Mouse (Mus musculus) intestine, embryonic 15.5 days (tissue): ENCODE measurements around the gene Akap5. TPM values are rescaled to one million over a fixed set of nuclear protein-coding genes. Genes with fewer than 3 reads are reported as not detected.
A peak's percentile ranks its signal among the peaks of the same experiment; 100 is the strongest.

ENCODE experiments used
- ATAC-seq: fragments of 200-750 bp; cut with Nextera tagmentation; 2 replicates; pipeline ENCODE4 v1.8.0; 2017; ENCODE audit warnings: moderate TSS enrichment, moderate library complexity
- H3K27ac ChIP-seq: fragments of 300-500 bp; sonication (generic); 2 replicates; pipeline ENCODE4 v1.5.1; 2015; ENCODE audit warnings: mild to moderate bottlenecking, inconsistent platforms
- H3K27me3 ChIP-seq: fragments of 300-500 bp; sonication (generic); replicated peaks from 2 replicates; pipeline ENCODE4 v1.6.1; 2015; ENCODE audit warnings: inconsistent platforms
- H3K36me3 ChIP-seq: fragments of 300-500 bp; sonication (generic); 2 replicates; pipeline ENCODE4 v1.6.1; 2015; ENCODE audit warnings: inconsistent platforms
- H3K4me1 ChIP-seq: fragments of 300-500 bp; sonication (generic); replicated peaks from 2 replicates; pipeline ENCODE4 v1.6.1; 2015; ENCODE audit warnings: inconsistent platforms
- H3K4me2 ChIP-seq: fragments of 300-500 bp; sonication (generic); replicated peaks from 2 replicates; pipeline ENCODE4 v1.6.1; 2015; ENCODE audit warnings: mild to moderate bottlenecking, inconsistent platforms
- H3K4me3 ChIP-seq: fragments of 300-500 bp; sonication (generic); replicated peaks from 2 replicates; pipeline ENCODE4 v1.5.1; 2015; ENCODE audit warnings: inconsistent platforms
- H3K9ac ChIP-seq: fragments of 300-500 bp; sonication (generic); 2 replicates; pipeline ENCODE4 v1.6.1; 2015; ENCODE audit warnings: inconsistent platforms
- H3K9me3 ChIP-seq: fragments of 300-500 bp; sonication (generic); 2 replicates; pipeline ENCODE4 v1.6.1; 2016; ENCODE audit warnings: inconsistent platforms
- WGBS: fragments of 180-500 bp; shearing (Covaris S2); methylation state at CpG from one replicate; pipeline ENCODE4 v1.1.7; 2015; 5-methylcytosine and 5-hydroxymethylcytosine counted together
- polyA plus RNA-seq: library from polyadenylated mRNA; unstranded; fragments of >200 nt; fragmentation: Nextera tagmentation; extraction: Ambion mirVana; gene quantifications from 2 replicates; pipeline ENCODE4 v1.2.1, GENCODE M21; 2015

The Akap5 gene
- polyA plus RNA-seq, 1 experiment from 2014 or later = 2.7 TPM

DNA sequence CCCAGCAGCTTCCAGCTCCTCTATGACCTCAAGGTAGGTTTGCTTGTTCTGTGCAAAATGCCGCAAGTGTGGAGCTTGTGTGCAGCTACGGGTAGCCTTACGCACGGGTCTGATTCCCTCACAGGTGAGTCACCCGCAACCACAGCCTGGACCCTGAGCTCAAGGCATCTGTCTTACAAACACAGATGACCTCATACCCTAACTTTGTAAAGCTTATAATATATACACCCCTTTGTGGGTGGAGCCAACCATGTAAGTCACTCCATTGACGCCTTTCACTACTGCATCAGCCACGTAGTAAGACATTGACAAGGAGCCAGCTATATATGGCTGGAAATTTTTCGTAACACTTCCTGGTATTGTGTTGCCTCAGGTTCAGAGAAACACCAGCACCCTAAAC lies 12.7 kb upstream of the Akap5 start:
- H3K4me3 ChIP-seq = no peak overlapping the region
- 0 out of 2 replicates have a peak overlapping the region, but pooled peaks have one; percentile 20 for H3K27ac ChIP-seq
- peak; percentile 50 for ATAC-seq
- no peak overlapping the region for H3K4me2 ChIP-seq
- H3K27me3 ChIP-seq = no peaks in the 10 kb centered on the region
- H3K36me3 ChIP-seq = no peaks in the 10 kb centered on the region
- peaks cover 8% of the 10 kb centered on the region; the same call in 1 of the 2 replicates for H3K4me1 ChIP-seq
- no peaks in the 10 kb centered on the region for H3K9me3 ChIP-seq
- 75% methylated on average over 8 of the region's 8 CpGs for WGBS
- H3K9ac ChIP-seq = no peak overlapping the region

DNA sequence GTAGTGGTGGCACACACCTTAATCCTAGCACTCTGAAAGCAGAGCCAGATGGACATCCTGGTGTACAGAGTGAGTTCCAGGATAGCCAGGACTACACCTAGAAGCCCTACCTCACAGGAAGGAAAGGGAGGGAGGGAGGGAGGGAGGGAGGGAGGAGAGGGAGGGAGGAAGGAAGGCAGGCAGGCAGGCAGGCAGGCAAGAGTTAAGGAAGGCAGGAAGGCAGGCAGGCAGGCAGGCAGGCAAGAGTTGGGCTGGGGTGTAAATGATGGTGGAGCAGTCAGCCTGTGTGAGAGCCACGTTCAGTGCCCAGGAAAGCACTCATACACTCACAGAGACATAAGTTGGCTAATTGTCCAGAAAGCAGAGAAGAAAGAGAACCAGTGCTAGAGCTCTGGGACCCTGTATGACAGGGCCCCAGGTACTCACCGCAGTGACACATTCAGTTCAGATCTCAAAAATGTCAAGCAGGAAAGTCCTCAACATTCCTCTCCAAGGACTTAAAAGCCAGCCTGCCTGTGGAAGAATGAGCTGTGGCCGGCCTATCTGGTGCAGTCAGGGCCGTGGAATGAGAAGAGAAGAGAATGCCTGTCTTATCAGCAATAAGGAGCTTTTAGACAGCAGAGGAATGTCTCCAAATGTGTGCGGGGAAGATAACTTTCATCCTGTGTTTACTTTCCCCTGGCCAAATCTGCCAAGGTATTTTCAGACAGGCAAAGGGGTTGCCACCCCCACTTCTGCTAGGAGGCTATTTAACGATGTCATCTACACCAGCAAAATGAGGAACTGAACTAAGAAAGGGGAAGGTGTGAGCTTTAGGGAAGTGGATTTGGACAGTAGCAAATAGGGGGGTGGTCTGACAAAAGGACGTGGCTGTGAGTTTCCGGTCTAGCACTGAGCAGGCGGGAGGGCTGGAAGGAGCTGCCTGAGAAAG lies 6.1 kb upstream of the Akap5 start:
- Histone ChIP-seq H3K27ac (peak overlapping the region; percentile 36; the same call in 1 of the 2 replicates), H3K27me3 (no peaks in the 10 kb centered on the region), H3K4me1 (no peaks in the 10 kb centered on the region), H3K36me3 (0 out of 2 replicates have a peak, but pooled peaks cover 4% of the 10 kb centered on the region), H3K9me3 (no peaks in the 10 kb centered on the region), H3K4me3 (no peak overlapping the region), H3K4me2 (no peak overlapping the region), H3K9ac (no peak overlapping the region)
- 28% methylated on average over 9 of the region's 9 CpGs for WGBS
- peak; percentile 57 for ATAC-seq

DNA sequence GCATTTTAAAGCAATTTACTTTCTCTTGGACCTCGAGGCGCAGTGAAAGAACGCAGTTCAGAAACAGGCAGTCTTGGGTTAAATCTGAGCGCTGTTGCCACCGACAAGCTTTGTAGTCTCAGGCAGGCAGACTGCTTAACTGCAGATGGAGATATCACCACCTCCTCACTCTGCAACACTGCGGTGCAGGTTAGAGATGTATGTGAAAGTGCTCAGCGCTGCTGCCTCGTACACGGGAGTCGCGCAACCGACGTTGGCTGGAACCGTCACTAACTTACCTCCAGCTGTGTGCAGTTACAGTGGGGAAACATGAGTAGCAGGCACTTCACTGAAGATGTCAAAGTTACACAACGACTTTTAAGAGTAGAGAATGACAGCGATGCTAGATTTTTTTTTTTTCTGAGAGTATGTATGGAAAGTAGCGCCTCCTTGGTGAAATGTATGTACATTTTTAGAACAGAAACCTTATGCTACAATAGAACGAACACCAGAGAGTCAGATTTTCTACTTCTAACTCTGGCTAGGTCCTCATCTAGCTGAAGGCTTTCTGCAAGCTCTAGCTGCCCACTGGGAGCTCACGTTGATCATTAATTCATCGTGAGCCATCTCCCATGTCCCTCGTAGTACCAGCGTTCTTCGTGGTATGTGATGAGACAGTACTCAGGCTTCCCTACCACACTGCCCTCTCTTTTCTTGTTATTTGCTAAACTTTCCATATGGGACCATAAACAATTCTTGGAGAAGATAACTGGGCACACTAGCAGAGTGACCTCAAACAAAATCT lies 1.9 kb downstream of the Akap5 start:
- WGBS = 90% methylated on average over 23 of the region's 23 CpGs

DNA sequence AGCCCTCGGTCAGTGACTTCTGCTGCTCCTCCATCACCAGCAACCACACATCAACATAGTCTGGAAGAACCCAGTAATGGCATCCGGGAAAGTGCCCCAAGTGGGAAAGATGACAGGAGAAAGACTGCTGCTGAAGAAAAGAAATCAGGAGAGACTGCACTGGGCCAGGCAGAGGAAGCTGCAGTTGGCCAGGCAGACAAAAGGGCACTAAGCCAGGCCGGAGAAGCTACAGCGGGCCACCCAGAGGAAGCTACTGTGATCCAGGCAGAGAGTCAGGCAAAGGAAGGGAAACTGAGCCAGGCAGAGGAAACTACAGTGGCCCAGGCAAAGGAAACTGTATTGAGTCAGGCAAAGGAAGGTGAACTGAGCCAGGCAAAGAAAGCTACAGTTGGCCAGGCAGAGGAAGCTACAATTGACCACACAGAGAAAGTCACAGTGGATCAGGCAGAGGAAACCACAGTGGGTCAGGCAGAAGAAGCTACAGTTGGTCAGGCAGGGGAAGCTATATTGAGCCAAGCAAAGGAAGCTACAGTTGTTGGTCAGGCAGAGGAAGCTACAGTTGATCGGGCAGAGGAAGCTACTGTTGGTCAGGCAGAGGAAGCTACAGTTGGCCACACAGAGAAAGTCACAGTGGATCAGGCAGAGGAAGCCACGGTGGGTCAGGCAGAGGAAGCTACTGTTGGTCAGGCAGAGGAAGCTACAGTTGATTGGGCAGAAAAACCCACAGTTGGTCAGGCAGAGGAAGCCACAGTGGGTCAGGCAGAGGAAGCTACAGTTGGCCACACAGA lies 4.1 kb downstream of the Akap5 start:
- Histone ChIP-seq H3K36me3 (no peaks in the 10 kb centered on the region), H3K4me1 (0 out of 2 replicates have a peak, but pooled peaks cover 3% of the 10 kb centered on the region), H3K9me3 (no peaks in the 10 kb centered on the region), H3K4me3 (no peak overlapping the region), H3K27me3 (no peaks in the 10 kb centered on the region), H3K27ac (no peak overlapping the region), H3K9ac (no peak overlapping the region), H3K4me2 (no peak overlapping the region)
- WGBS = 85% methylated on average over 6 of the region's 6 CpGs
- no peak for ATAC-seq

More for the DNA sequence above, 1.9 kb downstream of the Akap5 start:
- ATAC-seq = no peak
- Histone ChIP-seq H3K9me3 (no peaks in the 10 kb centered on the region), H3K27ac (no peak overlapping the region), H3K4me1 (0 out of 2 replicates have a peak, but pooled peaks cover 3% of the 10 kb centered on the region), H3K36me3 (no peaks in the 10 kb centered on the region), H3K27me3 (no peaks in the 10 kb centered on the region), H3K9ac (no peak overlapping the region), H3K4me3 (no peak overlapping the region), H3K4me2 (no peak overlapping the region)

DNA sequence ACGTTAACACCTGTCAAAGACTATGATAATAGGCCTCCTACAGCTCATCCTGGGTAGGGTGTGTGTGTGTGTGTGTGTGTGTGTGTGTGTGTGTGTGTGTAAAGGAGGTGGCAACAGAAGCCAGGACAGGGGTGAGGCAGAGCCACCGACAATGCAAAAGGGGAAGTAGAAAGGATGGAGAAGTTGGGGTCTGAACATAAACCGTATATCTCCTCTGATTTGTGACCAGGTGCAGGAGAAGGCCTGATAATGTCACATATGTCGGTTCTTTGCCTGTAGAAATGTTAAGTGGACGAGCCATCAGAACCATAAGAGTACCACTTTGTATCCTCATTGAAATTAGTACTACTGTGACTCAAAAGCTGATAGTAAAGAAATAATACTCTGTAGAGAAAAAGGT lies 9.0 kb downstream of the Akap5 start:
- Histone ChIP-seq H3K27ac (no peak overlapping the region), H3K4me3 (no peak overlapping the region), H3K9ac (no peak overlapping the region), H3K9me3 (no peaks in the 10 kb centered on the region), H3K4me2 (no peak overlapping the region), H3K36me3 (no peaks in the 10 kb centered on the region), H3K27me3 (no peaks in the 10 kb centered on the region), H3K4me1 (no peaks in the 10 kb centered on the region)
- WGBS = 93% methylated on average over 5 of the region's 5 CpGs
- no peak for ATAC-seq

DNA sequence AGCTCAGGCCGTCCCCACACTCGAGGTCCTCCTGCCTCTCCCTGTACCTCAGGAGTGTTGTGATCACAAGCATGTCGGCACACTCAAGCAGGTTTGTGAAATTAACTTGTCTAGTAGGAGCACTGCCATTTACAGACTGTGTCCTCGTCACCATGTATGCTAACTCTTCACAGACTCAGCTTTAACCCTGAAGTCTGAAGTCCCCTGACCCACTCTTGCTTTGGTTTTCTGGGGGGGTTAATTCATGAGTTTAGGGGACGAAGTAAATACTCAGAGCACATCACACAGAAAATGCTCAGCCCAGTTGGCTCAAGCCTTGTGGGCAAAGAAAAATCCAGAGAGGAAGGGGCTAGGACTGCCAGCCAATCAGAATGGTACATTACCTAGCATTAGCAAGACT lies 10.9 kb downstream of the Akap5 start:
- ATAC-seq = no peak
- WGBS = 82% methylated on average over 5 of the region's 5 CpGs

DNA sequence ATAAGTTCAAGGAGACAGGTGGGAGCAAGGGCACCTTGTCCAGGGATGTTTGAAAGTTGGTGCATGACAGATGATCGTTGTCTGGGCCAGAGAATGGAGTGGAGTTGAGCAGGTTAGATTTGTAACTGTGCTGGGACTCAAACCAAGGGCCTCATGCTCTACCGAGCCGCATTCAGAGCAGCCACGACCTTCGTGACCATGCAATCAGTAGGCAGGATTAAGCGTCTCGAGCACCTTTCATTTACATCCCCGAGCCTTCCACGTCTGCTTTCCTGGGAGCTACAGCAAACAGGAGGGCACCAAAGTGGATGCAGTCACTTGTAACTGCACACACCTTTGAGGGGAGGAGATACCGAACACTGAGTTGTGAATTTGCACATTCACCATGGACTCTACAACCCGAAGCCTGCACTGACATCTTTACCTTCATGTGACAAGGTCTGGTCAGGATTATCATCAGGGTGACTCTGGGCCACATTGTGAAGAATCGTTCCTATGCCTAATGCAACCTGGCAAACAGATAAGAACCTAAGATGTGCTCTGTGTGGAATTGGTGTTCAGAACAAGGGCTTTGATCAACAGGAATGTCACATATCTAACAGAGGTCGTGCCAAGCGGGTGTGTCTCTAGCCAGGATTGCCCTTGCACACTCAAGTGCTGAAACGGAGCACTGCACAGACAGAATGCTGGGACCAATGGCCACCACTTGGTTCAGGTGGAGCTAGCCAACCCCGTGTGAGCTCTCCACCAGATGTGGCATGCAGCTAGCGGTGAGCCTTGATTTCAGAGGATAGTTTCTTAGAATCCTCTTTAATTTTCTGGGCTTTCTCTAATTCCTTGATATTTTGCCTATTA lies 11.6 kb downstream of the Akap5 start:
- Histone ChIP-seq H3K9ac (no peak overlapping the region), H3K4me3 (no peak overlapping the region), H3K4me2 (no peak overlapping the region), H3K36me3 (no peaks in the 10 kb centered on the region), H3K27me3 (no peaks in the 10 kb centered on the region), H3K9me3 (no peaks in the 10 kb centered on the region), H3K4me1 (no peaks in the 10 kb centered on the region), H3K27ac (no peak overlapping the region)
- WGBS = 72% methylated on average over 17 of the region's 17 CpGs
- no peak for ATAC-seq

More for the DNA sequence above, 10.9 kb downstream of the Akap5 start:
- no peaks in the 10 kb centered on the region for H3K27me3 ChIP-seq
- H3K27ac ChIP-seq = no peak overlapping the region
- no peaks in the 10 kb centered on the region for H3K9me3 ChIP-seq
- no peak overlapping the region for H3K4me3 ChIP-seq
- H3K4me1 ChIP-seq = no peaks in the 10 kb centered on the region
- no peak overlapping the region for H3K4me2 ChIP-seq
- H3K9ac ChIP-seq = no peak overlapping the region
- no peaks in the 10 kb centered on the region for H3K36me3 ChIP-seq

DNA sequence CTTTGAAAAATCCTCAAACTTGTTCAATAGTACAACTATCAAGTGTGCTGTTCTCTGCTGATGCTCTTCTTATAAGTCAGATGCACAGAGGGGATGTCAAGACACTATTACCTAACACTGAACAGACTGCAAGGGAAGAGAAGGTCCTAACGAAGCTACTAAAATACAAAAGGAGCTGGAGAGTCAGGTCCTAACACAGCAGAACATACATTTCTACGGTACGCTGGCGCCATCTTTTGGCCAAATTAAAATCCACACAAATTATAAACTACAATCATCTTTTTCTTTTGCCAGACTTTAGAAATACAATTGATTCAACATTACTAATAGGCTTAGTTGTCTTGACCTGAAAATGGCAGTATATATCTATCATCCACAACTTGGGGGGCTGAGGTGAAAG lies 16.4 kb downstream of the Akap5 start:
- no peak overlapping the region for H3K27ac ChIP-seq
- 3% methylated on average over 4 of the region's 4 CpGs for WGBS
- H3K4me3 ChIP-seq = no peak overlapping the region
- no peaks in the 10 kb centered on the region for H3K27me3 ChIP-seq
- H3K36me3 ChIP-seq = no peaks in the 10 kb centered on the region
- H3K9me3 ChIP-seq = no peaks in the 10 kb centered on the region
- H3K4me2 ChIP-seq = no peak overlapping the region
- no peaks in the 10 kb centered on the region for H3K4me1 ChIP-seq
- no peak overlapping the region for H3K9ac ChIP-seq
- ATAC-seq = no peak

DNA sequence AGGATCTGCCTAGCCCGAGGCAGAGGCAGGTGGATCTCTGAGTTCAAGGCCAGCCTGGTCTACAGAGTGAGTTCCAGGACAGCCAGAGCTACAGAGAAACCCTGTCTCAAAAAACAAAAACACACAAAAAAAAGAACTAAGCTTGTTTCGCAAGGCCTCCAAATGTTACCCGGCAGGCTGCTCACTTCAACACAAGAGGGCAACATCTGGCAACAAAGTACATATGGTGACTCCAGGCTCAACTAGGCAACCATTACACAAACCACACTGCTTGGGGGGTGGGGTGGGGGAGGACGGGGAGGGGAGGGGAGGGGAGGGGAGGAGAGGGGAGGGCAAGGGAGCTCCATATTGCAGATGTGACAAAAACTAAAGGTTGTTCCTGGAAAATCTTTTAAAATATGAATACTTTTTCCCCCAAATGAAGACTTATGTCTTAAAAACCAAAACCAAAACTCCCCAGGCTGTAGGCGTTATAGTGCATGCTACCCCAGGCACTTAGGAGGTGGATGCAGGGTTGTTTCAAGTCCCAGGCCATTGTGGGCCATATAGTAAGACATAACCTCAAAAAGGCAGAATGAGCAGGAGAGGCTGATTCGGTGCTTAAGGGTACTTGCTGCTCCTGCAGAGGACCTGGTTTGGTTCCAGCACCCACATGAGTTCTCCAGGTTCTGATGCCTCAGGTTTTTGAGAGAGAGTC lies 21.2 kb downstream of the Akap5 start:
- 78% methylated on average over 5 of the region's 6 CpGs for WGBS
- Histone ChIP-seq H3K27me3 (no peaks in the 10 kb centered on the region), H3K9ac (no peak overlapping the region), H3K4me2 (no peak overlapping the region), H3K36me3 (peaks cover 5% of the 10 kb centered on the region; the same call in 1 of the 2 replicates), H3K4me1 (no peaks in the 10 kb centered on the region), H3K27ac (no peak overlapping the region), H3K9me3 (no peaks in the 10 kb centered on the region), H3K4me3 (no peak overlapping the region)
- ATAC-seq = no peak

DNA sequence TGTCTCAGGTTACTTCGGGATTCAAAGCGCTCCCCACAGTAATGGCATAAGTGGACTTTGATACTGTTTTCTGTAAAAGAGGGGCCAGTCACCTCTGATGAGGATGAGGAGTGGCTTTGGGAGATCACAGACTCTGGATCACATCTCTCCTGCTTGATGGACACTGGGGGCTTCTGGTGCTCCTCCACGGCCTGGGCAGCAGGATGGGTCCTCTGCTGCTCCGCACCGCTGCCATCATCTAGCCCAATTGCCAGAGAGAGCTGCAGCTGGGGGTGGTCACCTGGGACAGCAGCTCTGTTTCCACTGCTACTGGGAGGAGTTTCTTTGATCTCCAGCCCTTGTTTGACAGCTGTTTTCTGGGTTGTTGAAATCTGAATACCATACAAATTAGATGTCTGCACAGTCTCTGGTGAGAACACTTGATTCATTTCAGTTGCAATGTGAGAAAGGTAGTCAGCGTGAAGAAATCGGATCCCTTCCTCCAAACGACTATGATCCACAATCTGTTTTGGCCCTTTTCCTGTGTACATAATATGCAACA lies 25.1 kb downstream of the Akap5 start:
- Histone ChIP-seq H3K9ac (no peak overlapping the region), H3K4me2 (no peak overlapping the region), H3K9me3 (no peaks in the 10 kb centered on the region), H3K4me3 (no peak overlapping the region), H3K4me1 (no peaks in the 10 kb centered on the region), H3K36me3 (peaks cover 5% of the 10 kb centered on the region; the same call in 1 of the 2 replicates), H3K27me3 (no peaks in the 10 kb centered on the region), H3K27ac (no peak overlapping the region)
- ATAC-seq = no peak
- 79% methylated on average over 8 of the region's 8 CpGs for WGBS
